Mouse (Mus musculus): Measurements from ENCODE around the gene Tcp10c.
"Not testable (repeated sequence)": the region's sequence is repeated elsewhere in the genome, so short reads cannot be mapped to it uniquely, and the experiment has no call there.

- not testable (repeated sequence) for TF ChIP-seq POLR2A (IDR thresholded peaks at IDR 0.05; ENCODE audit: borderline replicate concordance, low read depth, low read length); CTCF (IDR thresholded peaks at IDR 0.05; ENCODE audit: low read depth, low read length)
Measured at GRCm38 (mm10) chr17:13308344-13308743, 46.0 kb upstream of the Tcp10c start.

Measured in bone marrow macrophage, adult 2 months (primary cell).